Mouse (Mus musculus) megakaryocyte-erythroid progenitor cell, adult 5-6 weeks (primary cell): ENCODE data around the gene Cbx8. TPM values are rescaled to one million over a fixed set of nuclear protein-coding genes. Genes with fewer than 3 reads are reported as not detected.

Experiments used
- ATAC-seq: replicated peaks from 2 replicates; pipeline ENCODE4 v1.8.0; 2016; ENCODE audit warnings: mild to moderate bottlenecking, inconsistent platforms; ENCODE audit not compliant: severe bottlenecking, poor library complexity, low FRiP score, low TSS enrichment
- total RNA-seq, 2 experiments: library from RNA; stranded (forward) in 1 of 2; stranded (reverse) in 1 of 2; fragments of 200-1000, 215-1000 nt in 1 of 2; fragments of >200 nt in 1 of 2; fragmentation: Nextera tagmentation in 1 of 2; gene quantifications; 2 replicates each; pipeline ENCODE4 v1.2.3; 2014 to 2017

The Cbx8 gene
- total RNA-seq, 2 experiments from 2014 or later: 0.70 to 1.3 TPM

GRCm38 (mm10) chr11:119080461-119081147 is 39.8 kb upstream of the Cbx8 start:
- ATAC-seq: no peak

- ATAC-seq: no peak
Observed at GRCm38 (mm10) chr11:119079445-119079837, 38.7 kb upstream of the Cbx8 start.

GRCm38 (mm10) chr11:119078691-119079444 is 38.1 kb upstream of the Cbx8 start:
- no peak for ATAC-seq

- no peak for ATAC-seq
Observed at GRCm38 (mm10) chr11:119077755-119078154, 37.0 kb upstream of the Cbx8 start.

GRCm38 (mm10) chr11:119075805-119076204 is 35.0 kb upstream of the Cbx8 start:
- no peak for ATAC-seq

GRCm38 (mm10) chr11:119073876-119074433 is 33.2 kb upstream of the Cbx8 start:
- no peak for ATAC-seq

- no peak for ATAC-seq
Observed at GRCm38 (mm10) chr11:119072986-119073385, 32.2 kb upstream of the Cbx8 start.

- no peak for ATAC-seq
Observed at GRCm38 (mm10) chr11:119072239-119072638, 31.5 kb upstream of the Cbx8 start.

- ATAC-seq: no peak
Observed at GRCm38 (mm10) chr11:119066841-119067240, 26.1 kb upstream of the Cbx8 start.

GRCm38 (mm10) chr11:119059256-119059655 is 18.5 kb upstream of the Cbx8 start:
- ATAC-seq: no peak

- ATAC-seq: no peak
Observed at GRCm38 (mm10) chr11:119058041-119058995, 17.5 kb upstream of the Cbx8 start.

- ATAC-seq: no peak
Observed at GRCm38 (mm10) chr11:119057291-119057690, 16.5 kb upstream of the Cbx8 start.

GRCm38 (mm10) chr11:119056301-119057211 is 15.8 kb upstream of the Cbx8 start:
- ATAC-seq: no peak

- ATAC-seq: no peak
Observed at GRCm38 (mm10) chr11:119055571-119056131, 14.9 kb upstream of the Cbx8 start.

- no peak for ATAC-seq
Observed at GRCm38 (mm10) chr11:119054351-119055345, 13.9 kb upstream of the Cbx8 start.

GRCm38 (mm10) chr11:119053738-119054350 is 13.1 kb upstream of the Cbx8 start:
- ATAC-seq: no peak

- ATAC-seq: peak; percentile 90
Observed at GRCm38 (mm10) chr11:119053257-119053670, 12.5 kb upstream of the Cbx8 start.
